Mouse (Mus musculus) neutrophil, adult 5-6 weeks (primary cell): ENCODE measurements at regions not wholly inside any gene's neighbourhood (a gene's known extent, or its start where the extent isn't known, plus 50 kb on each side); places are given as distances from the start of the nearest gene placed in this dataset.

Experiments used
- ATAC-seq: fragments of 151-379, 151-347 bp; 2 replicates; pipeline ENCODE4 v1.8.0; 2017; ENCODE audit warnings: mild to moderate bottlenecking, moderate TSS enrichment; ENCODE audit not compliant: insufficient number of reproducible peaks, poor library complexity, low FRiP score, severe bottlenecking; ENCODE audit errors: extremely low read depth

DNA sequence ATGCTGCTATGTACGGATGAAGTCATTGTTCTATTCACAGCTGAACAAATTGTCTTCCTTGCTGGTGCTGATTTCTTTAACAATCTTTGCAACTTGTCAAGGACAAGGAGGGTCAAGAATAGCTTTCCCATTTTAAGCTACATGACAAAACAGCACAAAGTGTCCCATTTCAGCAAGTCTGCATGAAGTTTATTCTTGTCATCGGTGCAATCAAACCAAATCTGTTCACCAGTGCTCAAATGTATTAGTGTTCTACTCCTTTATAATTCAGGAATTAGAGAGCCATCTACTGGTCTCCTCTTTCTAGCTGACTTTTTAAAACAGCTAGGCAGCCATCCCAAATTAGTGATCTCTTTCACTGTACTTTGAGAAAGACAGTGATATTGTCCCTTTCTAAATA is 1040.8 kb downstream of the Galc start:
- no peak for ATAC-seq

DNA sequence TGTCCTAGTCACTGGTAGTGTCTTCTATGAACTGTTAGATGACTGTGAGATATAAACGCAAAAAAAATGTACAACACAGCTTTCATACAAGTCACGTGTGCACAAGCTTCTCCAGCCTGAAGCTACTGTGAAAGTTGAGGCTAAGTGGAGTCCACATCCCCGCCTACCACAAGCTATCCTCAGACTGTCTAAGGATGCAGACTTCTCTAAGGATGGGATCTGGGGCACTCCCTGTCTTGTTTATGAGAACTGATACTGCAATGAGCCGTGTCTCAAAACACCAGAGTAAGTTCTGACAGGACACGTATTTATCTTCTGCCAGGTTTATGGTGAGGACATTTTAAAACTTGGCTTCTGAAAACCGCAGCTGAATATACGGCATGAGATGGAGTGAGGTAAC is 1041.7 kb downstream of the Galc start:
- no peak for ATAC-seq

DNA sequence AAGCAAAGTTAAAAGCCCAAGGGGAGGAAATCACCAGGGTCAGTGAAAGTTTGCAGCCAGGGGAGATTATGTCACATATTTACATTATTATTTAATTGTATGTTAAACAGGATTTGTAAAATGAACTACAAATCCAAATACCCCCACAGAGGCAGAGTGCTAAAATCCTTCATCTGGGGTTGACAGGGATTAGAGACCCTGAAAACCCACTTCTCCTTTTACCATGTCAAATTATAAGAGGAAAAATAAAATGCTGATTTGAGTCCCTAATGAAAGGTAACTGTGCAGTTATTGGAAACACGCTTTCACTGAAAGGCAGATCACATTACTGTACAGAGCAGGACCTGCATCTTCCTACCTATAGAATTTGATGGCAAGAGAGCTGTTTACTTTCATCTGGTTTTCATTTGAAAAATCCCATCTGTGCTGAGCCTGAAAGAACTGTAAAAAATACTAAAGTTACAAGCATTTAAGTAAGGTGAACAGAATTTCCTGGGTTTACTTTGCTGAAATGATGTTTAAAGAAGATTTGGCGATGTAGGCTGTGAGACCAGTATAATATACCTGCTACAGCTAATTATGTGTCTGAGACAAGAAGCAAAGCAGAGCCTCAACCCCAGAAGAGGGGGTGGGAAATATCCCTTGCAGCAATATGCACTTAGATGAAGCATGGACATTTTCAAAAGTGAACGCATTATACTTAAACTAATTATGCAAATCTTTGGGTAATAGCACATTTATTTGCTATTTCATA is 1055.4 kb downstream of the Galc start:
- no peak for ATAC-seq

DNA sequence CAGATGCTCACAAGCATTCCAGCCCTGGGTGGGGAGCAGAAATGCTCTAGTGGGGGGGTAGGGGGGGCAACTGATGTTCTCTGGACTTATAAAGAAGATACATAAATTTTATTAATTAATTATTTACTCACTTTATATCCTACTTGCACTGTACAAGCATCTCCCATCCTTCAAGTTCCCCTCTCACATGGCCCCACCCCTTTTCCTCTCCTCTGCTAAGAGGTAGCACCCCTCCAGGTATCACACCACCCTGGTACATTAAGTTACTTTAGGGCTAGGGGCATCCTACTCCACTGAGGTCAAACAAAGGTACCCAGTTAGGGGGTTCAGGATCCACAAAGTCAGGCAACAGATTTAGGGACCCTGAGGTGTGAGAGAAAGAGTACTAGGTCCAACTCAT is 1097.4 kb downstream of the Galc start:
- ATAC-seq = no peak

DNA sequence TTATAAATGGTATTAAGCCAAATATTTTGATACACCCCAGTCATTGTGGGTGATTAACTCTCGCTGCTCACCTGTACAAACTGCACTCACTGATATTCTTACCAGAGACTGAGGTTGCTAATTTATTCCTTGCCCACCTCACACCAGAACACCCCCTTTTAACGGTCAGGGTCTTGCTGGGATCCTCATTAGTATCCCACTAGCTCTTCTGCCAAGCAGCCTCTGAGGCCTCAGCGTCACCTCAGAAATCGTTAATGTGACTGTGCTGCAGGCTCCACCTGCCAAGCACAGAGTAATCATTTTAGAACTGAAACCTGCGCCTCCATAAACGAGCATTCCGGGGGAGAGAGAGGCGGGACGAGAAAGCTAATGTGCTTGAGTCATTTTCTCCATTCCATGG is 1097.8 kb downstream of the Galc start:
- no peak for ATAC-seq

DNA sequence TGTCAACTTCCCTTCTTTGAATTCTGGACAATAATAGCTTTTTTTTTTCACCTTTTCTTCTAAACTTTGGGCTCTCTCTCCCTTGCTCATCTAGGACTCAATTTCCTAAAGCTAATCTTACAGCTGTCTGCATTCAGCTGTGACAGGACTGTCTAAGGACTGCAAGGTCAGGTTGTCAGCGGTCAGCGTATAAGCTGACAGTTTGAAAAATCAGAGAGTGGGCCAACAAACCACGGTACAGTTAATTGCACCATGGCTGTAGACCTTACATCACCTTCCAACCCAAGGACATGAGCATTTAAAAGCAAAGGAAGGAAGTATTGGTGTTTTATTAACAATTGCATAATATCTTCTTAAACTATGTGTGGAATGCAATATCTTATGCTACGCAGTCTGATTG is 1100.9 kb downstream of the Galc start:
- no peak for ATAC-seq

DNA sequence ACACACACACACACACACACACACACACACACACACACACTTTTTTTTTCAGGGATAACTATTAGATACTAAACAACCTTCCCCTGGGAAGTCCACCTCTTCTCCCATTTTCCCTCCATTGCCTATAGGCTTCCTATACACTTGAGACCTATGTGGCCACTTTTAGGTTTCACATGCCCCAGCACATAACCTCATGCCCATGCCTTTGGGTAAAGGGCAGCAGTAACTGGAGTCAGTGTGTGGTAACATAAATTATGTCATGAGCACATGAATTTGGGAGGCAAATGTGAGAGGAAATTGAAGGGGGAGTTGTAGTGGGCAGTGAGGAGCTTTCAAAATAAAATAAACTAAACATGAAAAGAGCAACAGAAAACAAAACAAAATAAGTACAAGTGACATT is 1101.5 kb downstream of the Galc start:
- ATAC-seq = no peak

DNA sequence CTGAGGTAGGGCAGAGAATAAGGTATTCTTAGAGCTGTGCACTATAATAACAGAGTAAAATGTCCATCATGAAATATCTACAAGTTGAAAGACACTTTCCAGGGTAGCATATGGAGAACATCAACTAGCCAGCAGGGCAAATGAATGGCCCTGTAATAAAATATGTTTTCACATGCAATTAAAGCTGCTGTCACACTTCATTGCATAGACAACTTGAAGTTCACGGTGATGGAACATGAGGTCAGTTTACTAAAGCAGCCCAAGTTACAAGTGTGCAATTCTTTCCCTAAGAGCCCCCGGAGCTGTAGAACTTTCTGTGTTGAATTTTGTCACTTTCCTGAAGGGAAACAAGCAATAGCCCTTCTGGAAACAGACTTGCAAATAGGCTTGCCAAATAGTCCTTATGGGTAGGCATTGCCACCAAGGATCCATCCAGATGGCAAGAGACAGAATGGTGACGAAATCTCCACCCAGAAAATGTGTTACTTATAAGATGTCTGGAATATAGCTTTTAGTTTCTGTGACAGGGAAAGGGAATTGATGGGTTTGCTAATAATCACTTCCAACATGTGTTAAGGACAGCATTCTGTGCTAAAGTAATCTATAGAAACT is 1102.7 kb downstream of the Galc start:
- ATAC-seq = no peak

DNA sequence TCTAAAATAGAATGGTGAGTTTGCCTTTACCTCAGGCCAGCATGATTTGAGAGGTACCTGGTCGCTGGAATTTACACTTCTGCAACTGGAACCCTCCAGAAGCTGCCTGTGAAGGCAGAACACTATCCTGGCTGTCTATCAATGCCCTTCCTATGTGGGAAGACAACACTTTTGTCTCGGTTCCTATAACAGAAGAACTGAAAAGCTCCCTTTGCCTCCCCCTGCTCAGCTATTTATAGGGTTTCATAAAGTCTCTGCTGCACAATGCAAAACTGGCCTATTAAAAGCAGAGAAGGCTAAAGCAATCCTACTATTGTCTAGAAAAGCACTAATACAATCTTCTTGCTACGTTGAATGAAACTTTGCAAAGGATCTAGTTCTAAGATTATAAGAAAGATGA is 1116.5 kb downstream of the Galc start:
- no peak for ATAC-seq

DNA sequence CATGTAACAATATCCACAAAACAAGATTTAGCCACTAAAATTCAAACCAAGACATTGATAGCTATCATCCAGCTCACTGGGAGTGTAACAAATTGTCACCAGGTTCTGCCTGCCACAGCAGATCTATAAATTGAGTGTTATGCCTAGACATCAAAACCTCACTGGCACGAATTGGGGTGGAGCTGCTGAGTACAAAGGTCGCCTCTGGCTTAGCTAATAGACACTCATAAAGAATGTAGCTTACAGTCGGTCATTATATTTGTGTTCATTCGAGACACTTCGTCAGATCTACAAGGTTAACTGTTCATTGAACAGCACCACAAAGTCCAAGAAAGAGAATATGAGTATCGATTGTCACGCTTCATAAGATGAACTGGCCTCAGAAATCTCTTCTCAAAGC is 1121.3 kb downstream of the Galc start:
- no peak for ATAC-seq

DNA sequence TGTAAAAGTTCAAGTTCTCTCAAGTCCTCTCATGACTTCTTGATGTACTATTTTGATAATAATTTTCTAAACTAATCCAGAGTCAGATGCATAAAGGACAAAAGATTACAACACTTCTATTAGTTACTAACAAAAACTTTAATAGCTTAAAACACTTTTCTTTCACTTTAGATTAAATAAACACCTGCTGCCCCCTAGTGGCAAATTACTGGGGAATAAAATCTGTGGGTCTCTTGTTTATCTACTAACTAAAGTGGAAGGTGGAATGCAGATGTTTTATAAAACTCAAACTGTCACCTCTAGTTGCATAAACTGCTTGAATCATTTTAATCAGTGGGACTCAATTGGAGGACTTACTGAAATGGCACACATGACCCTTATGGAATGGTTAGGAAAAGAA is 1129.0 kb downstream of the Galc start:
- ATAC-seq = no peak

DNA sequence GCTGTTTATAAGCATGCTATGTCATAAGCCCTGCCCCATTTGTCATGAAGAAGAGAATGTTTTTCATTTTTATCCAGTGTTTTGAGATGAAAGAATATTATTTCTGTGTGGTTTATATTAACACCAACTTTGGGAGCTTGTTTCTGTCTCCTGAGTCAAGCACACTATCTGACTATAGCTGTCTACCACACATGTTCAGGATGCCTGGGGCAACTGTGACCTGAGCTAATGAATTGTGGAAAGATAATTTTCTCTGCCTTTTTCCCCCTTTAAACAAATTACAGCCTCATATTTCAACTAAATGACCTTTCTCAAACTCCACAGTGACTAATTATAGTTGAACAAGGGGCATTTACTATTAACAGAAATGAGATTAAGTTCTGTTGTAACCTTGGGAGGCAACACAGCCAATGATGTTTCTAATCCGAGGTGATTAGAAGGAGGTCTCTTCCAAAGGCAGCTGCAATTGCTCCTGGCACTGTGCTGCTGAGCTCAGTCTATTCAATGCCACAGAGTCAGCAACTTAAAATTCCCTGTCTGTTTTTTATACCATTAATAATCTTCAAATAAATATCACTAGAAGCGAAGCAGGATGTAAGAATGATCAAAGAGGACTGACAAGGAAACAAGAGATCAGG is 1168.6 kb downstream of the Galc start:
- no peak for ATAC-seq

DNA sequence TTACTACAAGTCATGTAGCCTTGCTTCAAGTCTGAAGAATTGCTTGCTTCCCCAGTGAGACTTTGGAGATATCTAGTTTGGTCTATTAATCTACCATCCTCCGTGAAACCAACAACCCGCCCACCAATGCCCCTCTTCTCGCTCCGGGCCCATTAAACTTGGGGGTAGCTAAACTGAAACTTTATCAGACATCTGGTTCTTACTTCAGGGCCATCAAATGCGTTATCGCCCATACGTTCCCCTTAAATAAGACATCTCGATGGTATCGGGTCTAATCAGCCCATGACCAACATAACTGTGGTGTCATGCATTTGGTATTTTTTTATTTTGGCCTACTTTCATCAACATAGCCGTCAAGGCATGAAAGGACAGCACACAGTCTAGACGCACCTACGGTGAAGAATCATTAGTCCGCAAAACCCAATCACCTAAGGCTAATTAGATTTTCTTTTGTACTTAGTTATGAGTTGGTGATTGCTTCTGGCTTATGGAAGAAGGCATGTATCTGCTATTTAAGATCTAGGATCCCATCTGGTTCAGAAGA is 1197.8 kb downstream of the Galc start:
- peak; percentile 100 for ATAC-seq

DNA sequence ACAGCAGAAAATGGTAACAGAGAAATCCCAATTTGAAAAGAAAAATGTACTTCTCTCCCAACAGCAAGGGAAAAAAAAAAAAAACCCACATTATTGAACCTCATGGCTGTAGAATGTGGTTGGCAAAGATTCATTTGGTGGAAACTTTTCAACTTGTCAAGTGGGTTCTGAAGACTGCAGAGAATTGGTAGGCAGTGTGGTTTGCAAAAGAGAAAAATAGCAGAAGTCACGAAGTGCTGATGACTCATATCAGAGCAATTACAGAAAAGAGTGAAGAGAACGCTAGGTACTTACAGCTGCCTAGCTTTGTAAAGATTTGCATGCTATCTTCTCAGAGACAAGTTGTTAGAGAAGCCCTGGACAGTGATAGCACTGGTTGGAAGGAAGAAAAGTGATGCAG is 1211.6 kb downstream of the Galc start:
- ATAC-seq = no peak
